Mouse (Mus musculus) CH12.LX (cell line): ENCODE results near the gene AB124611. TPM values are rescaled to one million over a fixed set of nuclear protein-coding genes. Genes with fewer than 3 reads are reported as not detected.

Experiments
- DNase-seq: peaks from one replicate; pipeline ENCODE4 v3.0.0-alpha.2; 2013; ENCODE audit errors: extremely low read depth
- H3K27ac ChIP-seq: 2 replicates; pipeline ENCODE4 v1.5.1; 2012; ENCODE audit warnings: low read depth, mild to moderate bottlenecking, control low read depth, moderate library complexity; ENCODE audit not compliant: insufficient read depth
- H3K27me3 ChIP-seq: replicated peaks from 2 replicates; pipeline ENCODE3; 2012; ENCODE audit warnings: inconsistent platforms
- H3K36me3 ChIP-seq, 2 experiments: replicated peaks in 1 of 2; 2 replicates each; pipeline versions ENCODE3 to v1.6.1; 2012; ENCODE audit warnings: inconsistent platforms in 1 of 2, low read length in 1 of 2, mild to moderate bottlenecking in 1 of 2, mixed read lengths in 1 of 2, moderate library complexity in 1 of 2; ENCODE audit not compliant: control insufficient read depth in 1 of 2, insufficient read depth in 1 of 2
- H3K4me1 ChIP-seq, 2 experiments: 2 replicates each; pipeline ENCODE4 v1.6.1; 2012; ENCODE audit warnings: inconsistent platforms in 1 of 2, moderate library complexity in 1 of 2; ENCODE audit not compliant: insufficient read depth in 2 of 2, control insufficient read depth in 1 of 2
- H3K4me2 ChIP-seq: 2 replicates; pipeline ENCODE4 v1.6.1; 2012; ENCODE audit warnings: low read depth, mild to moderate bottlenecking, control low read depth; ENCODE audit not compliant: poor library complexity, insufficient read depth, severe bottlenecking
- H3K4me3 ChIP-seq, 3 experiments: fragments of 150-350 bp in 1 of 3; sonication (generic) in 1 of 3; replicated peaks in 1 of 3; 2 replicates each; pipeline versions ENCODE3 to v1.5.1; 2011 to 2012; ENCODE audit warnings: low read depth in 2 of 3, low read length in 2 of 3, mild to moderate bottlenecking in 2 of 3, moderate library complexity in 2 of 3, control low read depth in 1 of 3, improper control_type of control experiment in 1 of 3, inconsistent platforms in 1 of 3, mixed read lengths in 1 of 3; ENCODE audit not compliant: poor library complexity in 1 of 3
- H3K79me2 ChIP-seq: replicated peaks from 2 replicates; pipeline ENCODE4 v1.6.1; 2012; ENCODE audit warnings: mild to moderate bottlenecking, moderate library complexity; ENCODE audit not compliant: control insufficient read depth, poor library complexity, insufficient read depth, severe bottlenecking; ENCODE audit errors: extremely low read depth
- H3K9ac ChIP-seq: 2 replicates; pipeline ENCODE4 v1.6.1; 2012; ENCODE audit warnings: low read depth, mild to moderate bottlenecking, control low read depth, moderate library complexity; ENCODE audit not compliant: insufficient read depth
- H3K9me3 ChIP-seq: replicated peaks from 2 replicates; pipeline ENCODE3; 2012; ENCODE audit warnings: low read length, inconsistent platforms, mixed read lengths
- CHD1 ChIP-seq: IDR thresholded peaks from 2 replicates; pipeline ENCODE4 v1.6.1; 2012; ENCODE audit warnings: low read depth, low read length, improper control_type of control experiment, inconsistent platforms
- E2F4 ChIP-seq: IDR thresholded peaks from 2 replicates; pipeline ENCODE4 v1.6.1; 2011; ENCODE audit warnings: low read depth, low read length, improper control_type of control experiment; ENCODE audit not compliant: insufficient replicate concordance
- ELF1 ChIP-seq: IDR thresholded peaks from 2 replicates; pipeline ENCODE4 v1.6.1; 2014; ENCODE audit warnings: low read depth, mild to moderate bottlenecking, inconsistent platforms, low read length, improper control_type of control experiment
- ETS1 ChIP-seq: conservative IDR thresholded peaks from 2 replicates; pipeline ENCODE4 v1.6.1; 2012; ENCODE audit warnings: low read depth, mild to moderate bottlenecking, inconsistent platforms, low read length, improper control_type of control experiment, moderate library complexity
- JUN ChIP-seq: IDR thresholded peaks from 2 replicates; pipeline ENCODE4 v1.6.1; 2011; ENCODE audit warnings: low read depth, mild to moderate bottlenecking, low read length, improper control_type of control experiment, moderate library complexity; ENCODE audit not compliant: insufficient read depth
- JUND ChIP-seq: conservative IDR thresholded peaks from 2 replicates; pipeline ENCODE4 v1.6.1; 2011; ENCODE audit warnings: low read depth, low read length, improper control_type of control experiment
- MAX ChIP-seq: IDR thresholded peaks from 2 replicates; pipeline ENCODE4 v1.6.1; 2011; ENCODE audit warnings: low read length, improper control_type of control experiment
- MAZ ChIP-seq: IDR thresholded peaks from 2 replicates; pipeline ENCODE4 v1.6.1; 2012; ENCODE audit warnings: low read depth, mild to moderate bottlenecking, inconsistent platforms, low read length, improper control_type of control experiment, moderate library complexity
- MYC ChIP-seq: IDR thresholded peaks from 2 replicates; pipeline ENCODE4 v1.6.1; 2011; ENCODE audit warnings: low read depth, mild to moderate bottlenecking, improper control_type of control experiment, low read length
- NRF1 ChIP-seq: IDR thresholded peaks from 2 replicates; pipeline ENCODE4 v1.6.1; 2014; ENCODE audit warnings: low read depth, mild to moderate bottlenecking, inconsistent platforms, low read length, improper control_type of control experiment, moderate library complexity
- PAX5 ChIP-seq: IDR thresholded peaks from 2 replicates; pipeline ENCODE4 v1.6.1; 2012; ENCODE audit warnings: low read length, inconsistent platforms, mixed read lengths
- POLR2A ChIP-seq: IDR thresholded peaks from 2 replicates; pipeline ENCODE4 v1.6.1; 2011; ENCODE audit warnings: low read depth, mild to moderate bottlenecking, improper control_type of control experiment, low read length
- RAD21 ChIP-seq: IDR thresholded peaks from 2 replicates; pipeline ENCODE4 v1.6.1; 2011; ENCODE audit warnings: low read depth, mild to moderate bottlenecking, low read length, improper control_type of control experiment, moderate library complexity
- RCOR1 ChIP-seq: conservative IDR thresholded peaks from 2 replicates; pipeline ENCODE4 v1.6.1; 2012; ENCODE audit warnings: low read depth, mild to moderate bottlenecking, inconsistent platforms, low read length, improper control_type of control experiment
- SMC3 ChIP-seq: IDR thresholded peaks from 2 replicates; pipeline ENCODE4 v1.6.1; 2011; ENCODE audit warnings: low read depth, low read length, improper control_type of control experiment
- TBP ChIP-seq: conservative IDR thresholded peaks from 2 replicates; pipeline ENCODE4 v1.6.1; 2011; ENCODE audit warnings: low read depth, low read length, improper control_type of control experiment
- ZC3H11A ChIP-seq: IDR thresholded peaks from 2 replicates; pipeline ENCODE4 v1.6.1; 2012; ENCODE audit warnings: low read depth, mild to moderate bottlenecking, inconsistent platforms, low read length, improper control_type of control experiment
- ZKSCAN1 ChIP-seq: IDR thresholded peaks from 2 replicates; pipeline ENCODE4 v1.6.1; 2012; ENCODE audit warnings: low read depth, inconsistent platforms, low read length, improper control_type of control experiment, borderline replicate concordance
- ZNF384 ChIP-seq: IDR thresholded peaks from 2 replicates; pipeline ENCODE4 v1.6.1; 2012; ENCODE audit warnings: low read depth, low read length, improper control_type of control experiment, inconsistent platforms
- dilution Hi-C: fragments of 300-500 bp; cut with MboI; formaldehyde crosslinking; loops from 2 replicates; pipeline ENCODE4 v1.14.3; 2020; ENCODE audit warnings: low sequenced_read_pairs; ENCODE audit not compliant: extremely low pct_unique_long_range_greater_than_20kb, extremely low pct_ligation_motif_present
- in situ Hi-C: fragments of 300-500 bp; cut with MboI; formaldehyde crosslinking; loops from 3 replicates; pipeline ENCODE4 v1.14.3; 2019; ENCODE audit warnings: low sequenced_read_pairs, low pct_ligation_motif_present, low pct_unique_long_range_greater_than_20kb, mixed read lengths
- polyA plus RNA-seq: library from polyadenylated mRNA; unstranded; fragments of >175 nt; gene quantifications from 2 replicates; pipeline ENCODE4 v1.2.1, GENCODE M21; 2012; ENCODE audit warnings: low read depth; ENCODE audit not compliant: insufficient read length
- total RNA-seq, 2 experiments: library from RNA; depleted of rRNA; stranded (reverse); fragments of 300-350 nt in 1 of 2; fragments of >200 nt in 1 of 2; gene quantifications; 2 replicates each; pipeline ENCODE4 v1.2.3; 2012 to 2014

AB124611 gene
- total and polyA plus RNA-seq, 3 experiments = 0.89 to 2.1 (median 1.5) TPM

DNA sequence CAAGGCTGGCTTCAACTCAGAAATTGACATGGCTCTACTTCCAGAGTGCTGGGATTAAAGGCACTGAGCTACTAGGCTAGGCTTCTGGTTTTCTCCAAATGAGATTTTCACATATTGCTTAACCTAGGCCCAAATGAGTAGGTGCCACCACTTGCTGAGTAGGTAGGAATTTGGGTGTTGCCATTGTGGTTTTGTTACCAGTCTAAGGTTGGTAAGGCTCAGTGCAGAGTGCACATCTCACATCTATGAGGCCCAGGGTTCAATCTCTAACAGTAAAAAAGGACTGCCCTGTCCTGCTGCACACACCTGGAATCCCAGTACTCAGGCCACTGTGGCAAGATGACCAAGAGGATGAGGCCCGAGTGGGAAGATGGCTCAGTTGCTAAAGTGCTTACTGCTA, 59.4 kb downstream of the AB124611 start:
- no peak for TF ChIP-seq ZNF384
- TF ChIP-seq RCOR1 = no peak
- TF ChIP-seq ELF1 = no peak
- no peak for TF ChIP-seq TBP
- no peak for TF ChIP-seq CHD1
- no peak for TF ChIP-seq ZC3H11A
- no peak for TF ChIP-seq ETS1
- no peak for TF ChIP-seq E2F4
- TF ChIP-seq ZKSCAN1 = no peak
- TF ChIP-seq SMC3 = no peak
- TF ChIP-seq JUND = no peak
- no peak for TF ChIP-seq PAX5
- TF ChIP-seq MAZ = no peak
- no peak for TF ChIP-seq JUN
- TF ChIP-seq NRF1 = no peak
- TF ChIP-seq POLR2A = no peak
- TF ChIP-seq MAX = no peak
- no peak for TF ChIP-seq MYC
- no peak for TF ChIP-seq RAD21
- in situ Hi-C loops (no loop called here), dilution Hi-C loops (no loop called here)
- Histone ChIP-seq H3K27ac (no peak overlapping the region), H3K4me3 (no peak overlapping the region), H3K9me3 (no peaks in the 10 kb centered on the region), H3K4me1 (peaks cover 4 to 26% of the 10 kb centered on the region in 2 experiments), H3K27me3 (no peaks in the 10 kb centered on the region), H3K36me3 (peaks cover 82 to 100% of the 10 kb centered on the region in 2 experiments), H3K4me2 (no peak overlapping the region), H3K79me2 (no peaks in the 10 kb centered on the region), H3K9ac (no peak overlapping the region)
- no peak for DNase-seq

DNA sequence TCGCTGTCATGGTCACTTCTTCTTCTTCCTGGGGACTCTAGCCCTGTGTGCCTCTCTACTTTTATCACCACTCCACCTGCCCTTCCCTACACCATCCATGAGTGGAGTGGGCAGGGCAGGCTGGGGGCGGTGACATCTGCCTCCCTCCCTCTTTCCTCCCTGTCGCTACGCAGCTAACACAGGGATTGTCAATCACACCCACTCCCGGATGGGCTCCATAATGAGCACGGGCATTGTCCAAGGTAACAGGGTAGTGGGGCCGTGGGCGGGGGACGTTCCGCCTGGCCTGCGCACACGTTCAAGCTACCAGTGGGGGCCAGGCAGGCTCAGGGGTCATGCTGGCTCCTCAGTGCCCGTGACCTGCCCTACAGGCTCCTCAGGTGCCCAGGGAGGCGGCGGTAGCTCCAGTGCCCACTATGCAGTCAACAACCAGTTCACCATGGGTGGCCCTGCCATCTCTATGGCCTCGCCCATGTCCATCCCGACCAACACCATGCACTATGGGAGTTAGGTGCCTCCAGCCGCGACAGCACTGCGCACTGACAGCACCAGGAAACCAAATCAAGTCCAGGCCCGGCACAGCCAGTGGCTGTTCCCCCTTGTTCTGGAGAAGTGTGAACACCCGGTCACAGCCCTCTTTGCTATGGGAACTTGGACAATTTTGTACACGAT, 61.8 kb downstream of the AB124611 start:
- Histone ChIP-seq H3K4me3 (no peak overlapping the region), H3K4me1 (peaks cover 12 to 44% of the 10 kb centered on the region in 2 experiments), H3K9ac (no peak overlapping the region), H3K9me3 (no peaks in the 10 kb centered on the region), H3K36me3 (peaks cover 67 to 83% of the 10 kb centered on the region in 2 experiments), H3K4me2 (no peak overlapping the region), H3K79me2 (no peaks in the 10 kb centered on the region), H3K27ac (no peak overlapping the region), H3K27me3 (no peaks in the 10 kb centered on the region)
- DNase-seq = no peak
- no peak for TF ChIP-seq MYC
- peak; percentile 7; the same call in 1 of the 2 replicates for TF ChIP-seq POLR2A
- in situ Hi-C loops (no loop called here), dilution Hi-C loops (no loop called here)
